ENCODE assay signal across 17 mouse cellular contexts in genomic region chr9:57664616-57665015, GRCm38 (mm10). TPM values are rescaled to one million over a fixed set of nuclear protein-coding genes. Genes with fewer than 3 reads are reported as not detected.
"Had no signal": no experiment of that assay in that cellular context is flagged by ENCODE, and none has a peak within 500 bp of the region (broad histone marks: within the 10 kb centered on the region; RNA-seq: fewer than 3 reads in every experiment).

No protein-coding gene starts in this region.

- H3K4me1 ChIP-seq: kidney, embryonic 15.5 days; limb, embryonic 15.5 days; midbrain, embryonic 12.5 days; neural tube, embryonic 15.5 days had no signal

- H3K36me3 ChIP-seq: kidney, embryonic 15.5 days; limb, embryonic 15.5 days; midbrain, embryonic 12.5 days; neural tube, embryonic 15.5 days had no signal

- H3K9ac ChIP-seq: kidney, embryonic 15.5 days; limb, embryonic 15.5 days; midbrain, embryonic 12.5 days; neural tube, embryonic 15.5 days had no signal

- H3K4me2 ChIP-seq: kidney, embryonic 15.5 days; limb, embryonic 15.5 days; midbrain, embryonic 12.5 days; neural tube, embryonic 15.5 days had no signal

- H3K9me3 ChIP-seq: kidney, embryonic 15.5 days; limb, embryonic 15.5 days; midbrain, embryonic 12.5 days; neural tube, embryonic 15.5 days had no signal

- H3K27ac ChIP-seq: kidney, embryonic 15.5 days; limb, embryonic 15.5 days; midbrain, embryonic 12.5 days; neural tube, embryonic 15.5 days had no signal

- DNase-seq: kidney, adult 2 months; kidney, postnatal 14 days; layer of hippocampus, postnatal 36 days; lung, adult 2 months; lung, postnatal 4 days; thymus, adult 18-20 months; thymus, postnatal 14 days had no signal

- ATAC-seq: inflammation-experienced regulatory T-cells, adult 6 months; lung, postnatal 0 days had no signal

- H3K4me3 ChIP-seq: kidney, embryonic 15.5 days; limb, embryonic 15.5 days; midbrain, embryonic 12.5 days; myocyte; neural tube, embryonic 15.5 days had no signal

- H3K27me3 ChIP-seq: kidney, embryonic 15.5 days; midbrain, embryonic 12.5 days; neural tube, embryonic 15.5 days had no signal

RNA-seq across cellular contexts. Expression of gene Cyp1a2, which starts 18.9 kb away (rescaled TPM):
- polyA plus RNA-seq: inflammation-experienced regulatory T-cells, adult 6 months; kidney, adult 2 months; kidney, embryonic 15.5 days; large intestine, adult 2 months; limb, embryonic 11.5 days; limb, embryonic 15.5 days; lung, postnatal 0 days; midbrain, embryonic 12.5 days; myocyte; neural tube, embryonic 11.5 days; neural tube, embryonic 15.5 days had no signal

RNA-seq across cellular contexts. Expression of gene Cyp1a1, which starts 23.1 kb away (rescaled TPM):
- polyA plus RNA-seq: limb, embryonic 11.5 days; midbrain, embryonic 12.5 days; myocyte; neural tube, embryonic 11.5 days had no signal

RNA-seq across cellular contexts. Expression of gene Lman1l, which starts 44.0 kb away (rescaled TPM):
- polyA plus RNA-seq: kidney, adult 2 months; kidney, embryonic 15.5 days; limb, embryonic 11.5 days; limb, embryonic 15.5 days; lung, postnatal 0 days; neural tube, embryonic 11.5 days; neural tube, embryonic 15.5 days had no signal
